Mouse (Mus musculus): ENCODE measurements around the gene Baz1b. TPM values are rescaled to one million over a fixed set of nuclear protein-coding genes. Genes with fewer than 3 reads are reported as not detected.

Baz1b gene
- polyA plus RNA-seq (2015; fragmentation: Nextera tagmentation; extraction: Ambion mirVana): 20.5 and 21.6 TPM in 2 replicates

- Histone ChIP-seq H3K27ac (ENCODE audit: low read depth, low read length) (peak within 1 kb of the TSS; percentile 96), H3K4me2 (ENCODE audit: low read length) (peak within 1 kb of the TSS; percentile 92), H3K9me3 (ENCODE audit: control insufficient read depth, low read length) (no peaks in the 10 kb centered on the region), H3K4me3 (ENCODE audit: low read length) (peak within 1 kb of the TSS; percentile 99), H3K27me3 (replicated peaks; ENCODE audit: control insufficient read depth, insufficient read depth, low read length) (no peaks in the 10 kb centered on the region), H3K4me1 (ENCODE audit: control insufficient read depth, insufficient read depth, low read depth, low read length) (peaks cover 19% of the 10 kb centered on the region), H3K9ac (ENCODE audit: low read depth, low read length) (peak within 1 kb of the TSS; percentile 97), H3K36me3 (ENCODE audit: control insufficient read depth, insufficient read depth, low read length) (peaks cover 7% of the 10 kb centered on the region)
- ATAC-seq: peak; percentile 97
- under 1% methylated on average over 57 of the region's 57 CpGs for WGBS
Measured at GRCm38 (mm10) chr5:135186621-135187348, at the start of gene Baz1b. TSS of gene Baz1b (plus strand) at chr5:135187264.

- Histone ChIP-seq H3K27ac (ENCODE audit: low read depth, low read length) (no peak overlapping the region), H3K9ac (ENCODE audit: low read depth, low read length) (no peak overlapping the region), H3K4me3 (ENCODE audit: low read length) (no peak overlapping the region), H3K36me3 (ENCODE audit: control insufficient read depth, insufficient read depth, low read length) (no peaks in the 10 kb centered on the region), H3K27me3 (replicated peaks; ENCODE audit: control insufficient read depth, insufficient read depth, low read length) (0 out of 2 replicates have a peak, but pooled peaks cover under 1% of the 10 kb centered on the region), H3K9me3 (ENCODE audit: control insufficient read depth, low read length) (no peaks in the 10 kb centered on the region), H3K4me1 (ENCODE audit: control insufficient read depth, insufficient read depth, low read depth, low read length) (no peaks in the 10 kb centered on the region), H3K4me2 (ENCODE audit: low read length) (no peak overlapping the region)
- ATAC-seq: no peak
- WGBS: 75% methylated on average over 2 of the region's 2 CpGs
Measured at GRCm38 (mm10) chr5:135139881-135140280, 47.2 kb upstream of the Baz1b start.

- Histone ChIP-seq H3K36me3 (ENCODE audit: control insufficient read depth, insufficient read depth, low read length) (no peaks in the 10 kb centered on the region), H3K4me3 (ENCODE audit: low read length) (no peak overlapping the region), H3K4me1 (ENCODE audit: control insufficient read depth, insufficient read depth, low read depth, low read length) (peaks cover 6% of the 10 kb centered on the region), H3K27ac (ENCODE audit: low read depth, low read length) (no peak overlapping the region), H3K4me2 (ENCODE audit: low read length) (no peak overlapping the region), H3K27me3 (replicated peaks; ENCODE audit: control insufficient read depth, insufficient read depth, low read length) (no peaks in the 10 kb centered on the region), H3K9ac (ENCODE audit: low read depth, low read length) (no peak overlapping the region), H3K9me3 (ENCODE audit: control insufficient read depth, low read length) (no peaks in the 10 kb centered on the region)
- 72% methylated on average over 4 of the region's 4 CpGs for WGBS
- ATAC-seq: no peak
Measured at GRCm38 (mm10) chr5:135144469-135144868, 42.6 kb upstream of the Baz1b start.

GRCm38 (mm10) chr5:135145532-135145931 lies 41.5 kb upstream of the Baz1b start:
- Histone ChIP-seq H3K9ac (ENCODE audit: low read depth, low read length) (no peak overlapping the region), H3K4me3 (ENCODE audit: low read length) (no peak overlapping the region), H3K9me3 (ENCODE audit: control insufficient read depth, low read length) (no peaks in the 10 kb centered on the region), H3K36me3 (ENCODE audit: control insufficient read depth, insufficient read depth, low read length) (no peaks in the 10 kb centered on the region), H3K4me1 (ENCODE audit: control insufficient read depth, insufficient read depth, low read depth, low read length) (peaks cover 6% of the 10 kb centered on the region), H3K4me2 (ENCODE audit: low read length) (no peak overlapping the region), H3K27me3 (replicated peaks; ENCODE audit: control insufficient read depth, insufficient read depth, low read length) (no peaks in the 10 kb centered on the region), H3K27ac (ENCODE audit: low read depth, low read length) (no peak overlapping the region)
- no peak for ATAC-seq
- WGBS: 76% methylated on average over 3 of the region's 3 CpGs

DNA sequence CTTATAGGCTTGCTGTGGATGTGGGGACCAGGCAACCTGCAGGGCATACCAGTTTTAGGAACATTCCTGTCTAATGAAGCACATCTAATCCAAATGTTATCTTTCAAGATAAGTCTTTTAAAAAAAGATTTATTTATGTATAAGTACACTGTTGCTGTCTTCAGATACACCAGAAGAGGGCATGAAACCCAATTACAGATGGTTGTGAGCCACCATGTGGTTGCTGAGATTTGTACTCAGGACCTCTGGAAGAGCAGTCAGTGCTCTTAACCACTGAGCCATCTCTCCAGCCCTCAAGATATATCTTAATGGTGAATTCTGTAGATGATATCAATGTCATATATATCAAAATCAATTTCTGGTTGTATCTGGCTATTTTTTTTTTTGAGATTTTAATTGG lies 41.1 kb upstream of the Baz1b start:
- Histone ChIP-seq H3K4me2 (ENCODE audit: low read length) (no peak overlapping the region), H3K9ac (ENCODE audit: low read depth, low read length) (no peak overlapping the region), H3K9me3 (ENCODE audit: control insufficient read depth, low read length) (no peaks in the 10 kb centered on the region), H3K36me3 (ENCODE audit: control insufficient read depth, insufficient read depth, low read length) (no peaks in the 10 kb centered on the region), H3K27ac (ENCODE audit: low read depth, low read length) (no peak overlapping the region), H3K4me3 (ENCODE audit: low read length) (no peak overlapping the region), H3K27me3 (replicated peaks; ENCODE audit: control insufficient read depth, insufficient read depth, low read length) (no peaks in the 10 kb centered on the region), H3K4me1 (ENCODE audit: control insufficient read depth, insufficient read depth, low read depth, low read length) (peaks cover 6% of the 10 kb centered on the region)
- no peak for ATAC-seq

DNA sequence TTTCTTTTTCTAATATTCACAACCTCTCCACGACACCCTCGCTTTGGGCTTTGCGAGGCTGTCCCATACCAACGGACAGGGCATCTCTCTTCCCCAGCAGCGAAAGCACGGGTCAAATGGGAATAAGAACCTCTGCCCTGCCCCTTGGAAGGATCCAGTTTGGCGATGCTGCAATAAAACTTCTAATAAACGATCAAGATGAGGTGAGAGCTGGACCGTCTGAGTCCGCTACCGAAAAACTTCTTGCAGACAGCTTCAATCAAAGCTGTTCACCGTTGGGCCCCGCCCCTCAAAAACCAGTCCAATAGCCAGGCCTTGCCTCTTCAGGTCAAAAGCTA lies 38.4 kb upstream of the Baz1b start:
- Histone ChIP-seq H3K27me3 (replicated peaks; ENCODE audit: control insufficient read depth, insufficient read depth, low read length) (no peaks in the 10 kb centered on the region), H3K36me3 (ENCODE audit: control insufficient read depth, insufficient read depth, low read length) (no peaks in the 10 kb centered on the region), H3K9ac (ENCODE audit: low read depth, low read length) (peak overlapping the region; percentile 79), H3K4me2 (ENCODE audit: low read length) (peak overlapping the region; percentile 83), H3K4me1 (ENCODE audit: control insufficient read depth, insufficient read depth, low read depth, low read length) (peaks cover 6% of the 10 kb centered on the region), H3K27ac (ENCODE audit: low read depth, low read length) (peak overlapping the region; percentile 84), H3K4me3 (ENCODE audit: low read length) (peak overlapping the region; percentile 74), H3K9me3 (ENCODE audit: control insufficient read depth, low read length) (no peaks in the 10 kb centered on the region)
- WGBS: under 1% methylated on average over 13 of the region's 13 CpGs
- no peak for ATAC-seq

DNA sequence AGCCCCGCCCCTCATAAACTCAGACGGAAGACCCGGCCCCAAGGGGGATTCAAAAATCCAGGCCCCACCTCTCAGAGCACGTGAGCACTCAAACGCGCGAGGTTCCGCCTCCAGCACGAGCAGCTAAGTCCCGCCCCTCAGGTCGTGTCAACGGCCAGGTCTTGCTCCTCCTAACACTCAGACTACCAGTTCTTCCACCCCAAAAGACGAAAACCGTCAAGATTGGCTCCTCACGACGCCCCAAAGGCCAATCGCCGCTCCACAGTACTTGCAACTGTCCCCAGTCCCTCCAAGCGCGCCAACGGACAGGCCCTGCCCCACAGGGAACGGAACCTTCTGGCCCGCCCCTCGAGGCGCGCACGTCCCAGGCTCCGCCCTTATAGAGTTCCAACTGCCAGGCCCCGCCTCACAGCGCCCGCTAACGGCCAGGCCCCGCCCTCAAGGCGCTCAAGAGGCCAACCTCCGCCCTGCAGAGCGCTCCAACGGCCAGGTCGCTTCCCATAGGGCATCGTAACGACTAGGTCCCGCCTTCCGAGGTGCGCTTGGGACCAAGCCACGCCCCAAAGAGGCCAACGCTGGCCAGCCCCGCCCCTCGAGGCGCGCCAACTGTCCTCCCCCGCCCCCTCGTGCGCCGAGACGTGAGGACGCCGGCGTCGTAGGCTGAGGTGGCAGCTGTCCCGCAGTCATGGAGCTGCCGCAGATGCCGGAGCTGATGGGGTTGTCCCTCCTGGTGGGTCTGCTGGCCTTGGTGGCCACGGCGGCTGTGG lies 37.8 kb upstream of the Baz1b start, which contains the start of gene Tbl2:
Gene Tbl2 (plus strand): TSS at position 605 of the 767 bp plus-strand sequence.
- peak within 1 kb of the TSS; percentile 74 for H3K4me3 ChIP-seq (ENCODE audit: low read length)
- peak within 1 kb of the TSS; percentile 84 for H3K27ac ChIP-seq (ENCODE audit: low read depth, low read length)
- ATAC-seq: peak; percentile 98
- no peaks in the 10 kb centered on the region for H3K36me3 ChIP-seq (ENCODE audit: control insufficient read depth, insufficient read depth, low read length)
- under 1% methylated on average over 61 of the region's 63 CpGs for WGBS
- peak within 1 kb of the TSS; percentile 83 for H3K4me2 ChIP-seq (ENCODE audit: low read length)
- no peaks in the 10 kb centered on the region for H3K9me3 ChIP-seq (ENCODE audit: control insufficient read depth, low read length)
- H3K9ac ChIP-seq (ENCODE audit: low read depth, low read length): peak within 1 kb of the TSS; percentile 79
- no peaks in the 10 kb centered on the region for H3K27me3 ChIP-seq (replicated peaks; ENCODE audit: control insufficient read depth, insufficient read depth, low read length)
- peaks cover 6% of the 10 kb centered on the region for H3K4me1 ChIP-seq (ENCODE audit: control insufficient read depth, insufficient read depth, low read depth, low read length)

DNA sequence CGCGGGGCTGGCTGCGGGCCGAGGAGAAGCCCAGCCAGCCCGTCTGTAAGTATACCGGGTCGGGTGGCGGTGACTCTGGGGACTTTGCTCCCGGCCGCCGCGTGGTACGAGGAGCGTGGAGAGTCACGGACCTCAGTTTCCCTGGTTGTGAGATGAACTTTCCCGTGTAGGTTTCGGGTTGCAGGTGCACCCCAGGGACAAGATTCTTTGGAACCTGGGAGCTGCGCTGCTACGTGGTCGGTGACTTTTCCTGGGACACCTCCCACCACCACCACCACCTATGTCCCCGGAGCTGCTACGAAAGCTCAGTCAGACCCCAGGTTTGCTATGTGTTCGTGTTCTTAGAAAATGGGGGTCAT lies 37.3 kb upstream of the Baz1b start:
- Histone ChIP-seq H3K36me3 (ENCODE audit: control insufficient read depth, insufficient read depth, low read length) (no peaks in the 10 kb centered on the region), H3K27ac (ENCODE audit: low read depth, low read length) (peak overlapping the region; percentile 84), H3K27me3 (replicated peaks; ENCODE audit: control insufficient read depth, insufficient read depth, low read length) (no peaks in the 10 kb centered on the region), H3K4me2 (ENCODE audit: low read length) (peak overlapping the region; percentile 83), H3K4me1 (ENCODE audit: control insufficient read depth, insufficient read depth, low read depth, low read length) (peaks cover 6% of the 10 kb centered on the region), H3K9ac (ENCODE audit: low read depth, low read length) (peak overlapping the region; percentile 79), H3K9me3 (ENCODE audit: control insufficient read depth, low read length) (no peaks in the 10 kb centered on the region), H3K4me3 (ENCODE audit: low read length) (peak overlapping the region; percentile 74)
- no peak for ATAC-seq
- 0% methylated on average over 21 of the region's 23 CpGs for WGBS

DNA sequence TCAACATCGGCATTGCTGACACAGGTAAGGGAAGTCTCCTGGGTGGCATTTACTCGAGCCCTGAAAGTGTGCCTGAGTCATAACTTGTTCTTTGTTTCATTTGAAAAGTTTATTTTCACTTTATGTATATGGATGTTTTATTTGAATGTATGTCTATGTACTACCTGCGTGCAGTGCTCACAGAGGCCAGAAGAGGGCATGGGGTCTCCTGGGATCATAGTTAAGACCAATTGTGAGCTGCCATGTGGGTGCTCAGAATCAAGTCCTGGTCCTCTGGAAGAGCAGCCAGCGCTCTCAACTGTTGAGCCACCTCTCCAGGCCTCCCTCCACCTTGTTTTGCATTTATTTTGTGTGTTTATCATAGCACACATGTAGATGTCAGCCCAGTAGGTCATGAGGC lies 30.6 kb upstream of the Baz1b start:
- Histone ChIP-seq H3K36me3 (ENCODE audit: control insufficient read depth, insufficient read depth, low read length) (peaks cover 22% of the 10 kb centered on the region), H3K4me2 (ENCODE audit: low read length) (no peak overlapping the region), H3K9me3 (ENCODE audit: control insufficient read depth, low read length) (no peaks in the 10 kb centered on the region), H3K9ac (ENCODE audit: low read depth, low read length) (no peak overlapping the region), H3K4me3 (ENCODE audit: low read length) (no peak overlapping the region), H3K27ac (ENCODE audit: low read depth, low read length) (no peak overlapping the region), H3K27me3 (replicated peaks; ENCODE audit: control insufficient read depth, insufficient read depth, low read length) (no peaks in the 10 kb centered on the region), H3K4me1 (ENCODE audit: control insufficient read depth, insufficient read depth, low read depth, low read length) (no peaks in the 10 kb centered on the region)
- no peak for ATAC-seq
- WGBS: 96% methylated on average over 4 of the region's 4 CpGs

All from hindbrain, embryonic 16.5 days (tissue).